Mouse (Mus musculus): Measurements from ENCODE around the gene Pgap3. TPM values are rescaled to one million over a fixed set of nuclear protein-coding genes. Genes with fewer than 3 reads are reported as not detected.

Pgap3 gene
- polyA plus RNA-seq (2014; fragmentation: Illumina TruSeq; extraction: RNeasy Lipid Tissue Mini Kit (QIAGEN cat#74804); ENCODE audit: low read depth, low replicate concordance): not detected

GRCm38 (mm10) chr11:98400161-98400726 lies at the start of gene Pgap3:
Pgap3 (minus strand) TSS chr11:98400490.

GRCm38 (mm10) chr11:98446213-98446561 lies 45.9 kb upstream of the Pgap3 start, which contains the start of gene Grb7:
Grb7 (plus strand) TSS chr11:98446394.

GRCm38 (mm10) chr11:98438331-98439158 lies 38.3 kb upstream of the Pgap3 start, which contains the start of gene Mien1:
Mien1 (minus strand) TSS chr11:98438991.

GRCm38 (mm10) chr11:98412273-98412796 lies 12.0 kb upstream of the Pgap3 start, which contains the start of gene Erbb2:
Erbb2 (plus strand) TSS chr11:98412470.

GRCm38 (mm10) chr11:98385638-98386585 lies 14.4 kb downstream of the Pgap3 start, which contains the start of gene Pnmt:
Pnmt (plus strand) TSS chr11:98386450.

GRCm38 (mm10) chr11:98383261-98384030 lies 16.8 kb downstream of the Pgap3 start, which contains the start of gene Tcap:
Tcap (plus strand) TSS chr11:98383811.

GRCm38 (mm10) chr11:98358161-98359083 lies 41.9 kb downstream of the Pgap3 start, which contains the start of gene Stard3:
Stard3 (plus strand) TSS chr11:98358368.

GRCm38 (mm10) chr11:98348083-98348961 lies 52.0 kb downstream of the Pgap3 start, which contains the start of gene Ppp1r1b:
Ppp1r1b (plus strand) TSS chr11:98348404.

Other genes with a start within 250 kb of the Pgap3 start
- 18.6 TPM for gene Med1, start 207.2 kb downstream of the Pgap3 start, polyA plus RNA-seq (2014; fragmentation: Illumina TruSeq; extraction: RNeasy Lipid Tissue Mini Kit (QIAGEN cat#74804); ENCODE audit: low read depth, low replicate concordance)
- gene Cdk12, start 197.4 kb downstream of the Pgap3 start, polyA plus RNA-seq (2014; fragmentation: Illumina TruSeq; extraction: RNeasy Lipid Tissue Mini Kit (QIAGEN cat#74804); ENCODE audit: low read depth, low replicate concordance): 11.5 TPM
- gene Neurod2, start 70.8 kb downstream of the Pgap3 start, polyA plus RNA-seq (2014; fragmentation: Illumina TruSeq; extraction: RNeasy Lipid Tissue Mini Kit (QIAGEN cat#74804); ENCODE audit: low read depth, low replicate concordance): not detected
- 1.4 TPM for gene Ppp1r1b, start 52.1 kb downstream of the Pgap3 start, polyA plus RNA-seq (2014; fragmentation: Illumina TruSeq; extraction: RNeasy Lipid Tissue Mini Kit (QIAGEN cat#74804); ENCODE audit: low read depth, low replicate concordance)
- gene Stard3, start 42.1 kb downstream of the Pgap3 start, polyA plus RNA-seq (2014; fragmentation: Illumina TruSeq; extraction: RNeasy Lipid Tissue Mini Kit (QIAGEN cat#74804); ENCODE audit: low read depth, low replicate concordance): 1.1 TPM
- gene Tcap, start 16.7 kb downstream of the Pgap3 start, polyA plus RNA-seq (2014; fragmentation: Illumina TruSeq; extraction: RNeasy Lipid Tissue Mini Kit (QIAGEN cat#74804); ENCODE audit: low read depth, low replicate concordance): not detected
- gene Pnmt, start 14.0 kb downstream of the Pgap3 start, polyA plus RNA-seq (2014; fragmentation: Illumina TruSeq; extraction: RNeasy Lipid Tissue Mini Kit (QIAGEN cat#74804); ENCODE audit: low read depth, low replicate concordance): not detected
- not detected for gene Erbb2, start 12.0 kb upstream of the Pgap3 start, polyA plus RNA-seq (2014; fragmentation: Illumina TruSeq; extraction: RNeasy Lipid Tissue Mini Kit (QIAGEN cat#74804); ENCODE audit: low read depth, low replicate concordance)
- gene Mien1, start 38.5 kb upstream of the Pgap3 start, polyA plus RNA-seq (2014; fragmentation: Illumina TruSeq; extraction: RNeasy Lipid Tissue Mini Kit (QIAGEN cat#74804); ENCODE audit: low read depth, low replicate concordance): 63.1 TPM
- gene Grb7, start 45.9 kb upstream of the Pgap3 start, polyA plus RNA-seq (2014; fragmentation: Illumina TruSeq; extraction: RNeasy Lipid Tissue Mini Kit (QIAGEN cat#74804); ENCODE audit: low read depth, low replicate concordance): 10.1 TPM
- gene Ikzf3, start 145.5 kb upstream of the Pgap3 start, polyA plus RNA-seq (2014; fragmentation: Illumina TruSeq; extraction: RNeasy Lipid Tissue Mini Kit (QIAGEN cat#74804); ENCODE audit: low read depth, low replicate concordance): 0.37 TPM
- 0.32 TPM for gene Zpbp2, start 150.6 kb upstream of the Pgap3 start, polyA plus RNA-seq (2014; fragmentation: Illumina TruSeq; extraction: RNeasy Lipid Tissue Mini Kit (QIAGEN cat#74804); ENCODE audit: low read depth, low replicate concordance)
- gene Ormdl3, start 186.9 kb upstream of the Pgap3 start, polyA plus RNA-seq (2014; fragmentation: Illumina TruSeq; extraction: RNeasy Lipid Tissue Mini Kit (QIAGEN cat#74804); ENCODE audit: low read depth, low replicate concordance): 17.5 TPM
- not detected for gene Lrrc3c, start 197.8 kb upstream of the Pgap3 start, polyA plus RNA-seq (2014; fragmentation: Illumina TruSeq; extraction: RNeasy Lipid Tissue Mini Kit (QIAGEN cat#74804); ENCODE audit: low read depth, low replicate concordance)
- gene Gm12355, start 225.2 kb upstream of the Pgap3 start, polyA plus RNA-seq (2014; fragmentation: Illumina TruSeq; extraction: RNeasy Lipid Tissue Mini Kit (QIAGEN cat#74804); ENCODE audit: low read depth, low replicate concordance): not detected
- gene Gsdma3, start 225.9 kb upstream of the Pgap3 start, polyA plus RNA-seq (2014; fragmentation: Illumina TruSeq; extraction: RNeasy Lipid Tissue Mini Kit (QIAGEN cat#74804); ENCODE audit: low read depth, low replicate concordance): not detected
- gene Gsdma2, start 246.3 kb upstream of the Pgap3 start, polyA plus RNA-seq (2014; fragmentation: Illumina TruSeq; extraction: RNeasy Lipid Tissue Mini Kit (QIAGEN cat#74804); ENCODE audit: low read depth, low replicate concordance): not detected